Mouse (Mus musculus): ENCODE results near the gene Sh3rf1.

Sh3rf1 gene

GRCm38 (mm10) chr8:61223729-61224379 is at the start of gene Sh3rf1:
Gene Sh3rf1, plus strand, starts transcription at chr8:61223872.
- in situ Hi-C loops (cut with MseI, MboI), result no loop called here

- in situ Hi-C loops (cut with MseI, MboI), result no loop called here
Observed at GRCm38 (mm10) chr8:61173921-61174492, 49.7 kb upstream of the Sh3rf1 start.

DNA sequence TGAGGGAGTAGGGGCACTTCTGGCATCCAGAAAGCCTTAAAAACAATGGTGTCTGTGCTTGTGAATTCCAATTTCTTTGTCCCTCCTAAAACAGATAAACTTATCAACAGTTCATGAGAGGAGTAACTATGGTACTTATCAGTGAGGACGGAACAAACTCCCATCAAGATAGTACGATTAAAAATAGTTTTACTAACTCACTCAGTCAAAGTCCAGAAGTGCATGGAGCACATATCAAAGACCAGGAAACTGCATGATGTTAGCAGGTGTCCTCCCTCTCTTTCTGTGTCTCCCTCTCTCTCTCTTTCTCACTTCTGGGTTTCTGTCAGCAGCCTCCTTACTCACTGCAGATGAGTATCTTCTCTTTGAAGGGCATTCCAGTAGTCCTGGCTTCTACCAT is 47.8 kb upstream of the Sh3rf1 start:
- in situ Hi-C loops (cut with MseI, MboI), result no loop called here

GRCm38 (mm10) chr8:61177680-61178593 is 45.7 kb upstream of the Sh3rf1 start:
- in situ Hi-C loops (cut with MseI, MboI), result no loop called here

DNA sequence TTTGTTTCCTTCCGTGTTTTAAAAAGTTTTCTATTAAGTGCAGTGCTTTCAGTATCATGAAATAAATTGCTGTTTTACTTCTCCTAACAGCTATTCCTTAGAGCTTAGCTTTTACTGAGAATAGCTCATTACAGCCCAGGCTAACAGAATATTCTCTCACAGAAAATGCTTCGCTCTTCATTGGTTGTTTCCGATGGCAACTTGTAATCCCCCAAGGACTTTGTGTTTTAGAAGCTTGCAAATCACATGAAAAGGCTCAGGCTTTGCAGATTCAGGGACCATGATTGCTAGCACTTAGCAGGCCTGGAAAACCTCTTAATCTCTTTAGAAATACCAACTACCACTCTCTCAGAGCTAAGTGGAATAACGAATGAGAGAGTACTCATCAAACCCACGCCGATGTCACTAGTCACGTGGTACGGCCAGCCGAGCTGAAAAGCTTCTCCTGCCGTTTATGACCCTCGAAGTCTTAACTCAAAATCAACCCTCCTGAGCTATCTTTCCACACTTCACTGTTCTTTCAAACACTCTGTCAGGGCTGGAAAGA is 45.0 kb upstream of the Sh3rf1 start:
- in situ Hi-C loops (cut with MseI, MboI), result no loop called here

DNA sequence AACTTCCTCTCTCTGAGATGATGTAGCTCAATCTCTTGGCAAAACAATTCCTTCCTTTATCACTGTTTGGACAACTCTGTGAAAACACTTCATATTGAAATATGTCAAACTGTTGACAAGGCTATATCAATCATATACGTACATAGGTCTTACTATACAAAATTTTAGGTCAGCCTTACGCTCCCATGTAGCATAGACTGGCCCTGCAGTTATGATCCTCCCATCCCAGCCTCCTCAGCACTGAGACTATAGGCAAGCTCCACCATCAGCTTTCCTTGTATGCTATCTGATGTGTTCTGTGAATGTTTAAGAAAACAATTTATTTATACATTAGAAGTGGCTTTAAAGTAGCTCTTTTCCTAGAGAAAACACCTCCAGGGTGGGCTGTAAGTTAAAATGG is 42.1 kb upstream of the Sh3rf1 start:
- in situ Hi-C loops (cut with MseI, MboI), result no loop called here

DNA sequence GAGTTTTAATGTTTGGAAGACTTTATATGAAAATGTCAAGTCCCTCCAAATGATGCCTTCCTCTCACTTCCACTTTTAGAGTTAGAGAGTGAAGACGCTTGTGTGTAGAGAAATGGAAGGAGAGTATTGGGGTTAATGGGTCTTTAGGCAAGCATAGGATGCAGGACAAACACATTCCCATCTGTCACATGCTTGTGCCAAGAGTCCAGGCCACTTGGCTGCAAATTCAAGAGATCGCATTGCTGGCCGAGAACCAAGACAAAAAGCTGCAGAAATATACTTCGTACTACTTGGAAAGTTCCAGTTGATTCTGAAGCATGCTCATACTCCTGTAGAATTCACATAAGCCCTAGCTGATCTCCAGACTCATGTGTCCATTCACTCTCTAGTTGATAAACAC is 41.7 kb upstream of the Sh3rf1 start:
- in situ Hi-C loops (cut with MseI, MboI), result no loop called here

DNA sequence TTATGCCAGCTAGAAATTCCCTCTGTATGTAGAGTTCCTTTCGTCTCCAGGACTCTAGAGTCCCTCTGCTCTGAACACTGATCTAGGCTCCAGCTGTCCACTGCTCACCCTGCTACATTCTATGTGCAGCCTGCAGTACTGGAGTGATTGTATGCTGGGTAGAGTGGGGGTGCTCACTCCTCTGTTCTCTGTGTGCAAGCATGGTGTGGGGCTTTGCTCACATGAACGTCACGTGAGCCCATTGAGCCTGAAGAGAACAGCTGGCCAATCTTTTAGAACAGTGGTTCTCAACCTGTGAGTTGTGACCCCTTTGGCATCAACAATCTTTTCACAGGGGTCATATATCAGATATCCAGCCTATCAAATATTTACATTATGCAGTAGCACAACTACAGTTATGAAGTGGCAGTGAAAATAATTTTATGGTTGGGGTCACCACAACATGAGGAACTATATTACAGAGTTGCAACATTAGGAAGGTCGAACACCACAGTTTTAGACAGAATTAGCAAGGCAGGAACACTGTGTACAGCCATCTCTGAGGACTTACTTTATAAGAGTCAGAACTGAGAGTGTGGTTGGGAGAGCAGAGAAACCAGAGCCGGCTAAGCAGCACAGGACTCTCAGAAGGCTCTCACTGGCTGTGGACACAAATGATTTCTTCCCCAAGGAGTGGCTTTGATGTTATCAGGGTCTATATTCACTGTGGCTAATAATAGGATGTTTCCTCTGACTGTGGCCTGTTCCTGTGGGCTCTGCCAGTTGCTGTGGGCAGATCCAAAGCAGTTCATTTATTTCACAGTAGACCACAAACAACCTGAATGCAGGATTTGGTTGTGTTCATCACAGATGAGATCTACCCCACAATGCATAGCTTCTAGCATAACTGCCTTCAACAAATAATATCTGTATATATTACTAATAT is 38.1 kb upstream of the Sh3rf1 start:
- in situ Hi-C loops (cut with MseI, MboI), result no loop called here

GRCm38 (mm10) chr8:61194306-61194925 is 29.3 kb upstream of the Sh3rf1 start:
- in situ Hi-C loops (cut with MseI, MboI), result no loop called here

DNA sequence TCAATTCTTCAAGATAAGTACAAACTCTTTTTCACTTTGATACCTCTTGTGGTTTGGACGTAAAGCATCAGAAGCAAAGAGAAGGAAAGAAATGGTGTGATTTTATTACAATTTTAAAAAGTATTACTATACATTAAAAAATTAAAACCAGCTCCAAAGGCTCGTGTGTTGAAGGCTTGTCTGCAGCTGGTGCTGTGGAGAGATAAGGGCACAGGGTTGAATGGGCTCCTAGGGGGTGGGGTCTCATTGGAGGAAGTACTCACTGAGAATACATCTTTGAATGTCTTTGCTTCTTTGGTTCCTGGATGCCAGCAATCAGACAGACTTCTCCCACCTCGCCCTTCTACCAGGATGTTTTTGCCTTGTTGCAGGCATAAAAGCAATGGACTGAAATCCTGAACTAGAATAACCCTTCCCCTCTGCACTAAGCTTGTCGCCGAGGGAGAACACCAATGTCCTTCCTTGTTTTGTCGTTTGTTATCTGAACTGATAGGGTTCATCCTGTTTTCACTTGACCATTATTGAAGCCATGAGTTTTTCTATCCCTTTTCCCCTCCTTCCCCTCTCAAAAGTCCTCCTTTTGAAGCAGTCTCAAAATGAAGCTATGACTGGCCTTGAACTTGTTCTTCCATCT is 23.3 kb upstream of the Sh3rf1 start:
- in situ Hi-C loops (cut with MseI, MboI), result no loop called here

DNA sequence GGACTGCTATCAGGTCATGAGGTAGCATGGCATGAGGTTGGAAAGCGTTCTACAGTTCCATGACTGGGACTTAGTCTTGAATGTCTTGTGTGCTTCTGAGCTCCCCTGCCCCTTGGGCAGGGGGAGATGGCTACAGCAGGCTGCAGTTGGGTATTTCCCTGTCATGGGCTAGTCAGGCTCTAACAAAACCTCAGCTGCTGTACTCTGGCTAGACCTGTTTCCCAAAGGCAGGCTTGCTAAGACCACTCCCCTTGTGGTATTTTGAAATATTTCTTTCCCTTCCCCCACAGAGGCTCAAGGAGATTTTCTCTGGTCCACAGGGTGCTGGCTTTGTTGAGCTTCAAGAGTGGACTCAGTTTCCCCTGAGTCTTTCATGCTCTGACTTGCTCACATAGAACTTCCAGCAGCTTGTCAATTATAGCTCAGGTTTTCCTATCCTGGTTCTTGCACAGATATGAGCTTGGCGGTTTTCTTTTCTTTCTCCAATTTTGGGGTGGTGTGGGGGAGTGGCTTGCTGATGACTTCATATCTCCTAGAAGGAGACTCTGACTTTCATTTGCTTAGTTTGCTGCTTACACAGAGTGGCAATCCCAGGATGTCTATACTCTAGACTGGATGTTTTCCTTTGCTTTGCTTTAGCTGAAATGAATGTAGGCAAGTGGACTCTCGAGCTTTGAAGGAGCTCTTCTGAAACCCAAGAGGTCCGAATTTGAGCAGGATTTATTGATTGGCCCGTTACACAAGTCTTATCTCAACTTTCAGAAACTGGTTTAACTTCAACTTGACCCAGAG is 20.4 kb upstream of the Sh3rf1 start:
- in situ Hi-C loops (cut with MseI, MboI), result no loop called here

GRCm38 (mm10) chr8:61206876-61207275 is 16.8 kb upstream of the Sh3rf1 start:
- in situ Hi-C loops (cut with MseI, MboI), result no loop called here

DNA sequence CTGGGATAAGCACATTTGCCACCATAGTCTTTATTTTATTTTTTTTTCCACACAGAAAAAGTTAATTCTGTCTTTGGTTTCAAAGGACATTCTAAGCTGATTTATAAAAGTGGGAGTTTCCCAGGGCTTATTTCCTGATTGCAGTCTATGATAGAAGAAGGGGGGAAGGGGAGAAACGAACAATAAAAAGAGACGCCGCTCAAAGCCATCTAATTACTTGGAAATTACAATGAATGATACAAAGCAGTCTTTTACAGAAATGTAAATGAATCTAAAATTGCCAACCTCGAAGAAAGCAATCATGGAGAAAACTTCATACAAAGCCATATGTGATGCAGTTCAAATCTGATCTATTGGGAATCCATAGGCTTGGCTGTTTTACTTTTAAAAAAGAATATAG is 16.0 kb upstream of the Sh3rf1 start:
- in situ Hi-C loops (cut with MseI, MboI), result no loop called here

- in situ Hi-C loops (cut with MseI, MboI), result no loop called here
Observed at GRCm38 (mm10) chr8:61208719-61209118, 15.0 kb upstream of the Sh3rf1 start.

GRCm38 (mm10) chr8:61210836-61211235 is 12.8 kb upstream of the Sh3rf1 start:
- in situ Hi-C loops (cut with MseI, MboI), result no loop called here

DNA sequence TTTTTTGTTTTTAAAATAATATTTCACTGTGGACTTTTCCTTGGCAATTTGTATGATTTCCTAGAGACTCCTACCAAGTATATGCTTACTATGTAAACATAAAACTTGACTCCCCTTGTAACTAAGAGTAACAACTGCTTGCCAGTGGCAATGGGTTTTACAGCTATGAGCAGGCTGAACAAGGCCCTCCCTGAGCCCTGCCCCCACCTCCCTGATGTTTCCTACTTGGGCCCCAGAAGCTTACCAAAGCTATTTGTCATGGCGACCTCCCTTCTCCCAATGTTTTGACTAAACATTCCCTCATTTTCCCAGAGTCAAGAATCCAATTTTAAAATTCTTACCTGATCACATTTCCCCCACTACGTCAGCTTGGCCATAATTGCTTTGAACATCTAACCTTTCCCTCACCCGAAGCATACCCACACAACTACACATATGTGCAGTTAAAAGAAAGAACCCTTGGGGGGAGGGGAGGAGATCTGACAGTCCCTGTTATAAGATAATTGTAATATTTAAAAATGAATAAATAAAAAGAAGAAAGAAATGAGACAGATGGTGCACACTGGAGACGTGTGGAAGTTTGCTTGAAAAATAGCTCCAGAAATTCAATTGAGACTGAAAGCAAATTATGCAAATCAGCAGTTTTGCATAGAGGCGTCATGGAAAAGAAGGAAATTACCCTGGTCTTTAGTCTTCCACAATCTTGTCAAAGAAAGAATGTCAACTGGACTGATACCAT is 8.4 kb upstream of the Sh3rf1 start:
- in situ Hi-C loops (cut with MseI, MboI), result no loop called here

DNA sequence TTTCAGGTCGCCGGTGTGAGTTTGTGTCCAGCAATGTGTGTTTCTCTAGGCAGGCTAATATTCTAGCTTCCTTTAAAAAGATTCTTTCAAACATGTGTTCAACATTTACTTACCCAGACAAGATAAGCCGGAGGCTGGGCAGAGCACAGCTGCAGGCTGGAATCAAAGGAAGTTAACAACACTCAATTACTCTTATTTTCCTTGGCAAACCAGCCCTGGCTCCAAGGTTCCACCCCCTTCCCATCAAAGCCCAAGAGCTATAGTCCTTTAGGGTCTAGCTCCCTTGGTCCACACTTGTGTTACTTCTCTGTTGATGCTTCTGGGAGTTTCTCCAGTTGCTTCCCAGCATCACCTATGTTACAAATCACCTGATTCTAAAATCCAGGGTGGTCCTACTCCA is 6.7 kb upstream of the Sh3rf1 start:
- in situ Hi-C loops (cut with MseI, MboI), result no loop called here

GRCm38 (mm10) chr8:61217426-61217825 is 6.2 kb upstream of the Sh3rf1 start:
- in situ Hi-C loops (cut with MseI, MboI), result no loop called here

GRCm38 (mm10) chr8:61218439-61218838 is 5.2 kb upstream of the Sh3rf1 start:
- in situ Hi-C loops (cut with MseI, MboI), result no loop called here
